Mouse (Mus musculus) adrenal gland, postnatal 25 days (tissue): ENCODE measurements around the gene 4931414P19Rik. TPM values are rescaled to one million over a fixed set of nuclear protein-coding genes. Genes with fewer than 3 reads are reported as not detected.
"Not testable (repeated sequence)": the region's sequence is repeated elsewhere in the genome, so short reads cannot be mapped to it uniquely, and the experiment has no call there.

Source experiments
- DNase-seq: peaks from one replicate; pipeline ENCODE4 v3.0.0; 2021; ENCODE audit warnings: mixed read lengths
- total RNA-seq: library from RNA; stranded (reverse); gene quantifications from 2 replicates; pipeline ENCODE4 v1.2.3, GENCODE M21; 2021

Gene 4931414P19Rik
- total RNA-seq, 1 experiment from 2014 or later: 12.2 TPM

GRCm38 (mm10) chr14:54628103-54628502, 22.3 kb upstream of the 4931414P19Rik start:
- DNase-seq: no peak

DNA sequence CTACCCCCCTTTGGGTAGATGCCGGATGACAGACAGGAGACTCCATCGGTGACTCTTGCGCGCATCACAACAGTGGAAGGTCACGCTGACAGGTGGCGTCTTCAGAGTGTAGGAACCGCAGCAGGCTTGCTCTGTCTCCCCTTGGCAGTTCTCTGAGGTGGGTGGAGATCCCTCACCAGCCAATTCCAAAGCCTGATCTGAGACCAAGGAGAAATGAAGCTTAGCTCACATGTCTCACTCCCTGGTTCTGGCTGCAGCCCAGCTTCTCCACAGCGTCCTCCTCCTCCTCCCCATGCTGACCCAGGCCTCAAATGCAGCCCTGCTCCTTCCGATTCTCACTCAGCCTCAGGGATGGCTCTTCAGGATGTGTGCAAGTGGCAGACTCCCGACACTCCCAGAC, 19.2 kb upstream of the 4931414P19Rik start:
- DNase-seq: no peak

- DNase-seq: no peak
These were observed 17.5 kb upstream of the 4931414P19Rik start for GRCm38 (mm10) chr14:54623334-54623733.

DNA sequence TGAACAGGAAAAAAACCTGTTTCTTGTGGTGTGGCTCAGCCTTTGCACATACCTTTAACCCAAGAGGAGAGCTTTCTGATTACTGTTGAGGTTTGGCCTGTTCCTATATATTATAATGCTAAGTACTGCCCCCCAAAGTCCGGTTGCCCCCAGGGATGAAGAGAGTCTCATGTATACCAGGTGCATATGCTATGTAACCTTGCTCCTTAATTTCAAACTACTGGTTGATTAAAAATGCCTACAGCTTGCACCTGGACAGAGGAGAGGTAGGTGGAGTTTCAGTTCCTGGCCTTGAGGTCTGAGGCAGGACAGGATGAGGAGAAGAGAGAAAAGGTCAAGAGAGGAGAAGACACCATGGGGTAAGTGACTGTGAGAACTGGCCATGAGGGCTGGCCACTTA, 15.3 kb upstream of the 4931414P19Rik start, which contains the start of gene Psmb11:
Psmb11 (plus strand) TSS at position 301 of the 400 bp plus-strand sequence.
- no peak for DNase-seq

DNA sequence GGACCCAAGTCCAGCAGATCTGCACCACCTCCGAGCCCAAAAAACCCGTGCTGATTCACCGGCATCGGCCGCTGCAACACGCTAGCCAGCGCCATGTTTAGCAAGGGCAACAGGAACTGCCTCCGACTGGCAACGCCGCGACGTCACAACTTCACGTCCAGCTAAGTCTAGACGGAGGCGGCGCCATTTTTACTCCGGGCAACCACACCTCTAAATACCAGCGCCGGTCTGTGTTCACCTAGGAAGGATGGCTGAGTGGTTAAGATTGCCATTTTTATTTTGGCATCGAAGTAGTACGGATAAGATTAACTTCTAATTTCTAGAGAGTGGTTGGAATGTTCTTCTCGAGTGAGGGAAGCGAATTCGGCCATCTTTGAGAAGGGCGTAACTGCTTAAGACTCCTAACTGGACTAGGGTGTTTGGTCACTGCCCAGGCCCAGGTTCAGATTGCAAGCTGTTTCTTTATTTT, 12.1 kb upstream of the 4931414P19Rik start, which contains the start of gene Psmb5:
Psmb5 (minus strand) TSS at position 126 of the 469 bp plus-strand sequence.
- DNase-seq: peak; percentile 84

GRCm38 (mm10) chr14:54617152-54617896, 11.5 kb upstream of the 4931414P19Rik start:
- DNase-seq: no peak

- no peak for DNase-seq
These were observed 10.5 kb upstream of the 4931414P19Rik start for GRCm38 (mm10) chr14:54616226-54616825.

GRCm38 (mm10) chr14:54614130-54614529, 8.3 kb upstream of the 4931414P19Rik start:
- not testable (repeated sequence) for DNase-seq

GRCm38 (mm10) chr14:54610648-54611047, 4.9 kb upstream of the 4931414P19Rik start:
- no peak for DNase-seq

DNA sequence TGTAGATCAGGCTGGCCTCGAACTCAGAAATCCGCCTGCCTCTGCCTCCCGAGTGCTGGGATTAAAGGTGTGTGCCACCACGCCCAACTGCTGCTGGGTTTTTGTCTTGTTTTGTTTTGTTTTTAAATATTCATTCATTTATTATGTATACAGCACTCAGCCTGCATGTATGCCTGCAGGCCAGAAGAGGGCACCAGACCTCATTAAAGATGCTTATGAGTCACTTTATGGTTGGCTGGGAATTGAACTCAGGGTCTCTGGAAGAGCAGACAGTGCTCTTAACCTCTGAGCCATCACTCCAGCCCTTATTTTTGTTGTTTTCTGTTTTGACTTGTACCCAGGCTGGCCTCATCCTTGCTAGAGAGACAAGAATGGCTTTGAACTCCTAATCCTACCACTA, 4.2 kb upstream of the 4931414P19Rik start:
- DNase-seq: peak; percentile 38

GRCm38 (mm10) chr14:54609245-54609644, 3.5 kb upstream of the 4931414P19Rik start:
- no peak for DNase-seq

DNA sequence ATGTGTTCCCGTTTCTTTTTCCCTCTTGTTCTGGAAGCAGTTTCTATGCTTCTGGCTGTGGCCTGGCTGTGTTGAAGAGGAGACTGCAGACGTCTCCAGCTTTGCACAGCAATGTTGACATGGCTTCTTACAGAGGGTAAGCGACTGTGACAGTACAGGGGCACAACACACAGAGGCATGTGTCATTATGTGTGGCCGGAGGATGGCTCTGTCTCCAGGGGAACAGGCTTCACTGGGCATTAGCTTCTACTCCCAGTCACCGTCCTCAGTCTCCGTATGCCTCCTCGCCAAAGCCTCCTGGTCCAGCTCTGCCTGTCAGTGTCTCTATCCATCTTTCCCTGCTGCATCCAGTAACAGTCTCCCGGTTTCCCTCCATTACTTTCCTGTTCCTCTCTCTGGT, 1.4 kb upstream of the 4931414P19Rik start:
- DNase-seq: no peak

DNA sequence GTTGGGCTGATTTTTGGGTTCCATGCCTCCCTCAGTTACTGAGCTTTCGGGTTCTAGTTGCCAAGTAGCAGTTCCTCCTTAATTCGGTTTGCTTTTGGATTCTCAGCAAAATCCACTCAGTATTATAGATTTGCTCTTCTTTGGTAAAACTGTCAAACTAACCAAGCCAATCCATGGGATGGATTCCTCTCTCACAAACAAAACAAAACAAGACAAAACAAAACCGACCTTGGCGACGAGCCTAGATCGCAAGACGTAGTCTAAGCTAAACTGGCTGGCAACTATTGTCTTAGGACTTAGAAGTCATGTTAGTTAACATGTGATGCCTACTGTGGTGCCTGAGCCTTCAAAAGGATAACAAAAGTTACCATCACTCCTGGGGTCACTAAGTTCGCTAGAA, 2.1 kb downstream of the 4931414P19Rik start:
- DNase-seq: no peak

- peak; percentile 96 for DNase-seq
These were observed 2.6 kb downstream of the 4931414P19Rik start for GRCm38 (mm10) chr14:54603038-54603654.

GRCm38 (mm10) chr14:54602613-54603012, 3.2 kb downstream of the 4931414P19Rik start:
- no peak for DNase-seq

- DNase-seq: no peak
These were observed 4.2 kb downstream of the 4931414P19Rik start for GRCm38 (mm10) chr14:54601601-54602000.

- no peak for DNase-seq
These were observed 8.7 kb downstream of the 4931414P19Rik start for GRCm38 (mm10) chr14:54597084-54597483.

DNA sequence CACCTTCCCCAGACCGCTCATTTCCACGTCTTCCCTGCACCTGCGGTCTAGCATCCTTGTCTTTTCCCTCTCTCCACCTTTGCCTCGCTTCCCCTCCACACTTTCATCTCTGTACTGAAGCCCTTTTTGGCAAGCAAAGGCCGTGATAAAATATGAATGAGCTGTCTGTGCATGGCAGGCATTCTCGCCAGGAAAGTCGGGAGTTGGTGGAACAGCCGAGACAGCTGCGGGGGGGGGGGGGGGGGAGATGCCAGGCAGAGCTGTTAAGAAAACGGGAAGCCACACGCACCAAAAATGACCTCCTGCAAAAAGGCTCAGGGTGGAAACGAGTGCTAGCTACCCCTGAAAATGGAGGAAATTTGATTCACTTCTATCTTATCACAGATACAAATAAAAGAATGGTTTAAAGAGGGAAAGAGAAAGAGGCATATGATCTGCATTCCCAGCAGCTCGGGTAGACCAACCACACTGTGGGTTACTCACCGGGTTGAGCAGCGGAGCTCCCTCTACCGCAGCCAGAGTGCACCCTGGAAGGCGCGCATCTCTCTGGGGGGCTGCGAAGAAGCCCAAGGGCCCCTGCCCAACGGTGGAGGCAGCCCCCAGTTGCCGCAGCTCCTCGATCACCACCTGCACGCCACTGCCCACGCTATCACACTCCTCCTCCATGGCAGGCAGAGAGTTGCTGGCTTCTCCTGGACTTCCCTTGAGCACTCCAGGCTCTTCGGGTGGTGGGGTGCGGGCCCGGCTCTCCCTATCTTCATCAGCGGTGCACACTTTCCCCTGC, 11.0 kb downstream of the 4931414P19Rik start:
- DNase-seq: no peak

DNA sequence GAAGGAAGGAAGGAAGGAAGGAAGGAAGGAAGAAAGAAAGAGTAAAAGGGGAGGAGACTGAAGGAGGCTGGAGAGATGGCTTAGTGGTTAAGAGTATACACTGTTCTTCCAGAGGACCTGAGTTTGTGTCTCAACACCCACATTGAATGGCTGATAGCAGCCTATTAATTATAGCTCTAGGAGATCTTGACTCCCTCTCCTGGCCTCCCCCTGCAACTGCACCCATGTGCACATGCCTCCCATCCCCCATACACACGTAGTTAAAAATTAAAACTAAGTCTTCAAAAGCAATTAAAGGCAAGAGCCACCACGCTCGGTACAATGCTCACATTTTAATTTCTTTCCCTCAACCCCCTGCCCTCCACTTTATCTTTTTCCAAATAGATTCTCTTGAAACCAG, 11.7 kb downstream of the 4931414P19Rik start:
- DNase-seq: no peak

DNA sequence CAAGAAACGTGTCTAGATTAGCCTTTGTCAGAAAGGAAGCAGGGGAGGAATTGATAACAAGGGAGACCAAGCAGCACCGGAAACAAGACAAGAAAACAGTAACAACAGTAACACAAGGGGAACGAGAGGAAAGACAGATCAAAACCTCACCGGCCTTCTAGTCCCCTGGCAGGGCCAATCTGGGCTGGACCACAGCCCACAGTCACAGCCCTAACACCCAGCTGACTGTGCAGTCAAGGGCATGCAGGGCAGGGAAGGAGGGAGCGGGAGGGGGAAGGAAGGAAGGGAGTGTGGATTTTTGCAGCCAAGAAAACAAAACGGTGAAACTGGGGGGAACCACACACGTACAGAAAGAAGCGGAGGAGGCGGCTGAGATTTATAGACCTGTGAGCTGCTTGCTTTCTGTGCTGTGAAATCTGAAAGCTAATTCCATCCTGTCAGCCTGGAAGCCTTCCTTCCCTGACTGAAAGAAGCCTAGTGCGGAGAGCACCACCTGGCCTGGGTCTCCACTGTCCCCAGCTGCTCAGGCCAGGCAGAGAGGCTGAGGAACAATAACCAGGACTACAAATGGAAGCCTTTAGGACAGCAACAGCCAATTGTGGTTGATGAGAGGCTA, 13.4 kb downstream of the 4931414P19Rik start:
- DNase-seq: peak; percentile 63

GRCm38 (mm10) chr14:54591056-54591455, 14.7 kb downstream of the 4931414P19Rik start:
- no peak for DNase-seq
